Mouse (Mus musculus): Measurements from ENCODE around the gene Ksr2.

DNA sequence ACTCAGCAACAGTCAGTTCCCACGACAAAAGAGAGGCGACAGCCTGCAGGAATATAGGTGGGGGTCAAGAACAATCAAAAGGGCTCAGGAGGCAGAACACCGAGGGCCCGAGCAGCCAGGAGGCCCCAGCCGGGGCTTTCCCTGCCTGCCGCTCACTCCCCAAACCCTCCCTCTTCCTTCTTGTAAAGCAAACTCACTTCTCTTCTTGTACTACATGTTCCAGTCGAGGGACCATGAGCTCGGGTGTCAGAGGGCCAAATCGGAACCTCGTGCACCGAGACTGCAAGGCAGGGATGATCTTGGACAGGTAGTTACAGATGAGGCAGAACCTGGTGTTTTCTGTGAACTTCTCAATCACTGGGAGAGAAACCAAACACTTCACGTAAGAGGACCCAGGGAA lies 30.6 kb upstream of the Ksr2 start:
- TF ChIP-seq GATA1 (IDR thresholded peaks at IDR 0.05; ENCODE audit: low read depth, low read length) (no peak), MEF2A (IDR thresholded peaks at IDR 0.05; ENCODE audit: extremely low read depth, insufficient replicate concordance, low read depth, low read length, poor library complexity, severe bottlenecking) (no peak), SMC3 (IDR thresholded peaks at IDR 0.05; ENCODE audit: low read depth, low read length) (no peak)
